10 mouse cellular contexts compared by ENCODE assay signal in genomic region chr10:67075931-67076878, GRCm38 (mm10). TPM values are rescaled to one million over a fixed set of nuclear protein-coding genes. Genes with fewer than 3 reads are reported as not detected.
A peak's percentile ranks its signal among the peaks of the same experiment; 100 is the strongest.
DNase-seq lines count a peak whose midpoint lies in the region; ATAC-seq and TF ChIP-seq lines count a peak whose summit lies in the region.
"Had no signal": no experiment of that assay in that cellular context is flagged by ENCODE, and none has a peak within 500 bp of the region (broad histone marks: within the 10 kb centered on the region; RNA-seq: fewer than 3 reads in every experiment).

No protein-coding gene starts in this region.

- peak; percentile 58 for DNase-seq in forebrain, embryonic 14.5 days (ENCODE audit: low spot score)
- DNase-seq in forebrain, embryonic 10.5 days (ENCODE audit: extremely low spot score, low spot score), result no peak
- DNase-seq in brain, adult 2 months (ENCODE audit: low read depth, low spot score), result peak; percentile 97
- peak; percentile 45 to 55 for DNase-seq in left cerebral cortex, adult 2 months (ENCODE audit: extremely low spot score in 1 of 2, low spot score in 2 of 2)
- DNase-seq in urinary bladder, postnatal 36 days (ENCODE audit: low spot score in 2 of 2), result no peak
- DNase-seq in urinary bladder, adult 18-20 months (ENCODE audit: low spot score in 2 of 2), result no peak
- no peak for DNase-seq in adrenal gland, postnatal 4 days (ENCODE audit: low spot score in 2 of 2)

- TF ChIP-seq CTCF in left cerebral cortex, adult 2 months (IDR thresholded peaks at IDR 0.05), result no peak

- H3K4me2 ChIP-seq in forebrain, embryonic 14.5 days (ENCODE audit: low read length), result no peak overlapping the region
- H3K4me2 ChIP-seq in hindbrain, embryonic 13.5 days, result no peak overlapping the region
- H3K4me2 ChIP-seq: liver, embryonic 15.5 days had no signal

- peak; percentile 58 for ATAC-seq in forebrain, embryonic 14.5 days
- no peak for ATAC-seq in hindbrain, embryonic 13.5 days (ENCODE audit: low FRiP score)

- no peaks in the 10 kb centered on the region for H3K36me3 ChIP-seq in forebrain, embryonic 14.5 days (ENCODE audit: control insufficient read depth, insufficient read depth, low read length)
- peaks cover 2% of the 10 kb centered on the region; the same call in 1 of the 2 replicates for H3K36me3 ChIP-seq in forebrain, embryonic 10.5 days (replicated peaks)
- H3K36me3 ChIP-seq in hindbrain, embryonic 13.5 days, result no peaks in the 10 kb centered on the region
- H3K36me3 ChIP-seq: heart, embryonic 10.5 days; liver, embryonic 15.5 days had no signal

- H3K27ac ChIP-seq in forebrain, embryonic 14.5 days (ENCODE audit: low read depth, low read length), result no peak overlapping the region
- H3K27ac ChIP-seq in forebrain, embryonic 10.5 days, result no peak overlapping the region
- H3K27ac ChIP-seq in hindbrain, embryonic 13.5 days, result peak overlapping the region; percentile 12
- peak overlapping the region; percentile 84 for H3K27ac ChIP-seq in left cerebral cortex, adult 2 months
- H3K27ac ChIP-seq: heart, embryonic 10.5 days; liver, embryonic 15.5 days had no signal

- H3K4me1 ChIP-seq in forebrain, embryonic 14.5 days (ENCODE audit: control insufficient read depth, insufficient read depth, low read length), result peaks cover 10% of the 10 kb centered on the region
- H3K4me1 ChIP-seq in forebrain, embryonic 10.5 days, result peaks cover 14% of the 10 kb centered on the region
- H3K4me1 ChIP-seq in hindbrain, embryonic 13.5 days (replicated peaks), result peaks cover 20% of the 10 kb centered on the region

- H3K4me3 ChIP-seq in forebrain, embryonic 14.5 days (ENCODE audit: low read depth, low read length), result no peak overlapping the region
- no peak overlapping the region for H3K4me3 ChIP-seq in forebrain, embryonic 10.5 days
- no peak overlapping the region for H3K4me3 ChIP-seq in hindbrain, embryonic 13.5 days
- H3K4me3 ChIP-seq in left cerebral cortex, adult 2 months, result peak overlapping the region; percentile 2; the same call in 1 of the 2 replicates
- H3K4me3 ChIP-seq: heart, embryonic 10.5 days; liver, embryonic 15.5 days had no signal

- WGBS in forebrain, embryonic 14.5 days, result 55% methylated on average over 21 of the region's 21 CpGs
- WGBS in forebrain, embryonic 10.5 days, result 82% methylated on average over 21 of the region's 21 CpGs
- 54% methylated on average over 21 of the region's 21 CpGs for WGBS in hindbrain, embryonic 13.5 days

- H3K9ac ChIP-seq in forebrain, embryonic 14.5 days (ENCODE audit: low read length), result no peak overlapping the region
- H3K9ac ChIP-seq in hindbrain, embryonic 13.5 days, result no peak overlapping the region
- H3K9ac ChIP-seq: liver, embryonic 15.5 days had no signal

- H3K9me3 ChIP-seq in forebrain, embryonic 14.5 days (replicated peaks; ENCODE audit: control insufficient read depth, low read length), result no peaks in the 10 kb centered on the region
- H3K9me3 ChIP-seq in forebrain, embryonic 10.5 days, result 0 out of 2 replicates have a peak, but pooled peaks cover 3% of the 10 kb centered on the region
- H3K9me3 ChIP-seq in hindbrain, embryonic 13.5 days, result no peaks in the 10 kb centered on the region
- H3K9me3 ChIP-seq: heart, embryonic 10.5 days; liver, embryonic 15.5 days had no signal

- intact Hi-C loops in left cerebral cortex, adult 2 months (cut with DNase I), result no loop called here

- H3K27me3 ChIP-seq in forebrain, embryonic 14.5 days (replicated peaks; ENCODE audit: control insufficient read depth, insufficient read depth, low read length), result no peaks in the 10 kb centered on the region
- H3K27me3 ChIP-seq in forebrain, embryonic 10.5 days (ENCODE audit: poor library complexity, severe bottlenecking), result no peaks in the 10 kb centered on the region
- H3K27me3 ChIP-seq in hindbrain, embryonic 13.5 days, result no peaks in the 10 kb centered on the region
- H3K27me3 ChIP-seq: liver, embryonic 15.5 days had no signal

RNA-seq across cellular contexts. Expression of gene Jmjd1c, which starts 19.7 kb away (rescaled TPM):
- polyA plus RNA-seq in forebrain, embryonic 14.5 days (2014; fragmentation: Nextera tagmentation; extraction: Ambion mirVana), result 35.1 and 42.9 TPM in 2 replicates
- polyA plus RNA-seq in forebrain, embryonic 10.5 days (2016; fragmentation: Nextera tagmentation; extraction: Ambion mirVana), result 29.7 and 30.6 TPM in 2 replicates
- polyA plus RNA-seq in hindbrain, embryonic 13.5 days (2015; fragmentation: Nextera tagmentation; extraction: Ambion mirVana), result 47.7 and 50.3 TPM in 2 replicates
- total RNA-seq in left cerebral cortex, adult 2 months (2021), result 100 to 1,000 TPM in 1 of 2 experiments, 10 to 100 TPM in 1; 86.3 to 102 TPM
- total RNA-seq in adrenal gland, postnatal 4 days (2021), result 10 to 100 TPM; 78.5 to 82.9 TPM

RNA-seq across cellular contexts. Expression of gene Reep3, which starts 20.5 kb away (rescaled TPM):
- 26.7 and 28.6 TPM in 2 replicates for polyA plus RNA-seq in forebrain, embryonic 14.5 days (2014; fragmentation: Nextera tagmentation; extraction: Ambion mirVana)
- polyA plus RNA-seq in forebrain, embryonic 10.5 days (2016; fragmentation: Nextera tagmentation; extraction: Ambion mirVana), result 30.9 and 32.7 TPM in 2 replicates
- polyA plus RNA-seq in hindbrain, embryonic 13.5 days (2015; fragmentation: Nextera tagmentation; extraction: Ambion mirVana), result 42.6 and 44.9 TPM in 2 replicates
- total RNA-seq in left cerebral cortex, adult 2 months (2021), result 10 to 100 TPM; 16.6 to 17.8 TPM
- 10 to 100 TPM; 46.2 to 47.0 TPM for total RNA-seq in adrenal gland, postnatal 4 days (2021)

Comparison
In these comparisons a context has a peak if more than half of its experiments do, and no peak if none do; other contexts are left out.
1. DNase-seq: peak in forebrain, embryonic 14.5 days (single experiment), brain, adult 2 months (single experiment) and left cerebral cortex, adult 2 months (2 of 2); none in forebrain, embryonic 10.5 days (single experiment), urinary bladder, postnatal 36 days (0 of 2), urinary bladder, adult 18-20 months (0 of 2) and adrenal gland, postnatal 4 days (0 of 2).
2. H3K27ac ChIP-seq: peak in hindbrain, embryonic 13.5 days (single experiment) and left cerebral cortex, adult 2 months (single experiment); none in forebrain, embryonic 14.5 days (single experiment) and forebrain, embryonic 10.5 days (single experiment).